Mouse (Mus musculus) limb, embryonic 12.5 days (tissue): ENCODE results near the gene Cmya5. TPM values are rescaled to one million over a fixed set of nuclear protein-coding genes. Genes with fewer than 3 reads are reported as not detected.
"Not testable (repeated sequence)": the region's sequence is repeated elsewhere in the genome, so short reads cannot be mapped to it uniquely, and the experiment has no call there.

ENCODE experiments used
- ATAC-seq: fragments of 200-750 bp; cut with Nextera tagmentation; 2 replicates; pipeline ENCODE4 v1.8.0; 2017; ENCODE audit warnings: low read depth, moderate TSS enrichment; ENCODE audit not compliant: insufficient number of reproducible peaks, insufficient read depth, low FRiP score, low TSS enrichment
- H3K27ac ChIP-seq: fragments of 300-500 bp; sonication (generic); 2 replicates; pipeline ENCODE4 v1.5.1; 2016; ENCODE audit warnings: mild to moderate bottlenecking, moderate library complexity
- H3K27me3 ChIP-seq: fragments of 300-500 bp; sonication (generic); 2 replicates; pipeline ENCODE4 v1.6.1; 2016; ENCODE audit warnings: mild to moderate bottlenecking, moderate library complexity
- H3K36me3 ChIP-seq: fragments of 300-500 bp; sonication (generic); 2 replicates; pipeline ENCODE4 v1.6.1; 2016; ENCODE audit warnings: mild to moderate bottlenecking, moderate library complexity
- H3K4me1 ChIP-seq: fragments of 300-500 bp; sonication (generic); replicated peaks from 2 replicates; pipeline ENCODE4 v1.6.1; 2016
- H3K4me2 ChIP-seq: fragments of 300-500 bp; sonication (generic); 2 replicates; pipeline ENCODE4 v1.6.1; 2016; ENCODE audit warnings: mild to moderate bottlenecking, moderate library complexity
- H3K4me3 ChIP-seq: fragments of 300-500 bp; sonication (generic); replicated peaks from 2 replicates; pipeline ENCODE4 v1.5.1; 2016; ENCODE audit warnings: mild to moderate bottlenecking
- H3K9ac ChIP-seq: fragments of 300-500 bp; sonication (generic); replicated peaks from 2 replicates; pipeline ENCODE4 v1.6.1; 2016; ENCODE audit warnings: mild to moderate bottlenecking, moderate library complexity
- H3K9me3 ChIP-seq: fragments of 300-500 bp; sonication (generic); 2 replicates; pipeline ENCODE4 v1.6.1; 2016; ENCODE audit warnings: mild to moderate bottlenecking, moderate library complexity
- WGBS: fragments of 180-500 bp; shearing (Covaris S2); methylation state at CpG from one replicate; pipeline ENCODE4 v1.1.7; 2016; 5-methylcytosine and 5-hydroxymethylcytosine counted together
- polyA plus RNA-seq: library from polyadenylated mRNA; unstranded; fragments of >200 nt; fragmentation: Nextera tagmentation; extraction: Ambion mirVana; gene quantifications from 2 replicates; pipeline ENCODE4 v1.2.1, GENCODE M21; 2016

Cmya5 gene
- polyA plus RNA-seq, 1 experiment from 2014 or later, result 0.03 TPM

GRCm38 (mm10) chr13:93085711-93086110 lies 58.8 kb downstream of the Cmya5 start:
- Histone ChIP-seq H3K9me3 (no peaks in the 10 kb centered on the region), H3K4me2 (no peak overlapping the region), H3K4me3 (no peak overlapping the region), H3K27ac (no peak overlapping the region), H3K9ac (no peak overlapping the region), H3K4me1 (no peaks in the 10 kb centered on the region), H3K36me3 (no peaks in the 10 kb centered on the region), H3K27me3 (no peaks in the 10 kb centered on the region)
- ATAC-seq, result no peak
- 86% methylated on average over 4 of the region's 4 CpGs for WGBS

- H3K27ac ChIP-seq, H3K27me3 ChIP-seq, H3K4me2 ChIP-seq, H3K9me3 ChIP-seq, H3K36me3 ChIP-seq, ATAC-seq, H3K9ac ChIP-seq, H3K4me3 ChIP-seq, H3K4me1 ChIP-seq: not testable (repeated sequence)
- WGBS, result 63% methylated on average over 1 of the region's 1 CpGs
Measured at GRCm38 (mm10) chr13:93082324-93082723, 62.2 kb downstream of the Cmya5 start.

- no peak overlapping the region for H3K4me3 ChIP-seq
- H3K27me3 ChIP-seq, result no peaks in the 10 kb centered on the region
- 89% methylated on average over 2 of the region's 2 CpGs for WGBS
- H3K4me1 ChIP-seq, result no peaks in the 10 kb centered on the region
- no peak overlapping the region for H3K4me2 ChIP-seq
- H3K9me3 ChIP-seq, result peaks cover 10% of the 10 kb centered on the region; the same call in 1 of the 2 replicates
- H3K36me3 ChIP-seq, result no peaks in the 10 kb centered on the region
- H3K27ac ChIP-seq, result no peak overlapping the region
- ATAC-seq, result no peak
- no peak overlapping the region for H3K9ac ChIP-seq
Measured at GRCm38 (mm10) chr13:93080859-93081258, 63.7 kb downstream of the Cmya5 start.

GRCm38 (mm10) chr13:93074147-93074641 lies 70.3 kb downstream of the Cmya5 start:
- ATAC-seq, result no peak
- Histone ChIP-seq H3K4me1 (peaks cover 17% of the 10 kb centered on the region), H3K4me2 (peak overlapping the region; percentile 34; the same call in 1 of the 2 replicates), H3K27ac (no peak overlapping the region), H3K9me3 (peaks cover 10% of the 10 kb centered on the region; the same call in 1 of the 2 replicates), H3K27me3 (no peaks in the 10 kb centered on the region), H3K9ac (no peak overlapping the region), H3K36me3 (no peaks in the 10 kb centered on the region), H3K4me3 (no peak overlapping the region)
- 51% methylated on average over 17 of the region's 17 CpGs for WGBS

GRCm38 (mm10) chr13:93073595-93073994 lies 70.9 kb downstream of the Cmya5 start:
- H3K36me3 ChIP-seq, result no peaks in the 10 kb centered on the region
- no peak overlapping the region for H3K4me3 ChIP-seq
- no peak overlapping the region; the same call in none of the 2 replicates for H3K4me2 ChIP-seq
- H3K9ac ChIP-seq, result no peak overlapping the region
- no peak for ATAC-seq
- H3K4me1 ChIP-seq, result peaks cover 17% of the 10 kb centered on the region
- peaks cover 10% of the 10 kb centered on the region; the same call in 1 of the 2 replicates for H3K9me3 ChIP-seq
- no peaks in the 10 kb centered on the region for H3K27me3 ChIP-seq
- no peak overlapping the region for H3K27ac ChIP-seq
- WGBS, result 41% methylated on average over 2 of the region's 2 CpGs

GRCm38 (mm10) chr13:93072871-93073411 lies 71.6 kb downstream of the Cmya5 start:
- Histone ChIP-seq H3K27ac (no peak overlapping the region), H3K27me3 (no peaks in the 10 kb centered on the region), H3K9ac (no peak overlapping the region), H3K36me3 (no peaks in the 10 kb centered on the region), H3K4me1 (peaks cover 17% of the 10 kb centered on the region), H3K9me3 (peaks cover 10% of the 10 kb centered on the region; the same call in 1 of the 2 replicates), H3K4me3 (no peak overlapping the region), H3K4me2 (peak overlapping the region; percentile 31)
- WGBS, result 10% methylated on average over 15 of the region's 15 CpGs
- ATAC-seq, result no peak

GRCm38 (mm10) chr13:93070406-93070805 lies 74.1 kb downstream of the Cmya5 start:
- H3K27ac ChIP-seq, result no peak overlapping the region
- H3K27me3 ChIP-seq, result no peaks in the 10 kb centered on the region
- no peak overlapping the region for H3K4me3 ChIP-seq
- WGBS, result 44% methylated on average over 8 of the region's 8 CpGs
- no peak overlapping the region for H3K9ac ChIP-seq
- no peaks in the 10 kb centered on the region for H3K9me3 ChIP-seq
- no peak for ATAC-seq
- H3K4me2 ChIP-seq, result no peak overlapping the region
- no peaks in the 10 kb centered on the region for H3K36me3 ChIP-seq
- peaks cover 17% of the 10 kb centered on the region for H3K4me1 ChIP-seq

- 75% methylated on average over 4 of the region's 4 CpGs for WGBS
- Histone ChIP-seq H3K27ac (no peak overlapping the region), H3K9ac (no peak overlapping the region), H3K4me1 (peaks cover 16% of the 10 kb centered on the region), H3K36me3 (no peaks in the 10 kb centered on the region), H3K27me3 (no peaks in the 10 kb centered on the region), H3K4me3 (no peak overlapping the region), H3K9me3 (no peaks in the 10 kb centered on the region), H3K4me2 (no peak overlapping the region)
- ATAC-seq, result no peak
Measured at GRCm38 (mm10) chr13:93069481-93069880, 75.0 kb downstream of the Cmya5 start.

- Histone ChIP-seq H3K4me3 (no peak overlapping the region), H3K4me2 (no peak overlapping the region), H3K27me3 (no peaks in the 10 kb centered on the region), H3K36me3 (no peaks in the 10 kb centered on the region), H3K9me3 (no peaks in the 10 kb centered on the region), H3K4me1 (peaks cover 6% of the 10 kb centered on the region; the same call in 1 of the 2 replicates), H3K9ac (no peak overlapping the region), H3K27ac (no peak overlapping the region)
- WGBS, result 92% methylated on average over 6 of the region's 6 CpGs
- no peak for ATAC-seq
Measured at GRCm38 (mm10) chr13:93068353-93068752, 76.2 kb downstream of the Cmya5 start.

- H3K27ac ChIP-seq, result no peak overlapping the region
- 84% methylated on average over 13 of the region's 13 CpGs for WGBS
- ATAC-seq, result no peak
Measured at GRCm38 (mm10) chr13:93062860-93063636, 81.5 kb downstream of the Cmya5 start.

GRCm38 (mm10) chr13:93061311-93061710 lies 83.2 kb downstream of the Cmya5 start:
- no peaks in the 10 kb centered on the region for H3K4me1 ChIP-seq
- no peak overlapping the region for H3K4me3 ChIP-seq
- WGBS, result 85% methylated on average over 4 of the region's 4 CpGs
- H3K36me3 ChIP-seq, result no peaks in the 10 kb centered on the region
- H3K27me3 ChIP-seq, result no peaks in the 10 kb centered on the region
- H3K9ac ChIP-seq, result no peak overlapping the region
- ATAC-seq, result no peak
- no peak overlapping the region for H3K4me2 ChIP-seq
- no peaks in the 10 kb centered on the region for H3K9me3 ChIP-seq
- H3K27ac ChIP-seq, result no peak overlapping the region

More at GRCm38 (mm10) chr13:93062860-93063636, 81.5 kb downstream of the Cmya5 start:
- Histone ChIP-seq H3K27me3 (no peaks in the 10 kb centered on the region), H3K9me3 (no peaks in the 10 kb centered on the region), H3K4me1 (no peaks in the 10 kb centered on the region), H3K4me3 (no peak overlapping the region), H3K4me2 (no peak overlapping the region), H3K9ac (no peak overlapping the region), H3K36me3 (no peaks in the 10 kb centered on the region)
